Mouse (Mus musculus) heart, embryonic 14.5 days (tissue): ENCODE measurements around the gene Thsd4. TPM values are rescaled to one million over a fixed set of nuclear protein-coding genes. Genes with fewer than 3 reads are reported as not detected.
A peak's percentile ranks its signal among the peaks of the same experiment; 100 is the strongest.

Experiments
- ATAC-seq: fragments of 200-750 bp; cut with Nextera tagmentation; 2 replicates; pipeline ENCODE4 v1.8.0; 2017; ENCODE audit warnings: low read depth, moderate TSS enrichment; ENCODE audit not compliant: insufficient number of reproducible peaks, insufficient read depth, low FRiP score
- H3K27ac ChIP-seq, 2 experiments: fragments of 200-500 bp in 1 of 2; fragments of 300-500 bp in 1 of 2; sonication (generic) in 1 of 2; replicated peaks in 1 of 2; 2 replicates each; pipeline ENCODE4 v1.5.1; 2012 to 2014; ENCODE audit warnings: low read depth in 2 of 2, low read length in 2 of 2, control low read depth in 1 of 2, mild to moderate bottlenecking in 1 of 2, mixed read lengths in 1 of 2; ENCODE audit not compliant: control insufficient read depth in 1 of 2, insufficient read depth in 1 of 2
- H3K27me3 ChIP-seq: fragments of 300-500 bp; sonication (generic); 2 replicates; pipeline ENCODE4 v1.6.1; 2014; ENCODE audit warnings: mild to moderate bottlenecking, low read length, control low read depth; ENCODE audit not compliant: control insufficient read depth, insufficient read depth
- H3K36me3 ChIP-seq: fragments of 300-500 bp; sonication (generic); 2 replicates; pipeline ENCODE4 v1.6.1; 2014; ENCODE audit warnings: mild to moderate bottlenecking, control low read depth, low read length, mixed read lengths; ENCODE audit not compliant: control insufficient read depth, insufficient read depth
- H3K4me1 ChIP-seq, 2 experiments: fragments of 200-500 bp in 1 of 2; fragments of 300-500 bp in 1 of 2; sonication (generic) in 1 of 2; 2 replicates each; pipeline ENCODE4 v1.6.1; 2012 to 2014; ENCODE audit warnings: low read length in 2 of 2, control low read depth in 1 of 2, mixed read lengths in 1 of 2; ENCODE audit not compliant: control insufficient read depth in 2 of 2, insufficient read depth in 2 of 2
- H3K4me2 ChIP-seq: fragments of 300-500 bp; sonication (generic); 2 replicates; pipeline ENCODE4 v1.6.1; 2014; ENCODE audit warnings: mild to moderate bottlenecking, low read length
- H3K4me3 ChIP-seq, 2 experiments: fragments of 200-500 bp in 1 of 2; fragments of 300-500 bp in 1 of 2; sonication (generic) in 1 of 2; 2 replicates each; pipeline ENCODE4 v1.5.1; 2012 to 2014; ENCODE audit warnings: low read length in 2 of 2, mild to moderate bottlenecking in 2 of 2, control low read depth in 1 of 2, low read depth in 1 of 2, moderate library complexity in 1 of 2; ENCODE audit not compliant: control insufficient read depth in 1 of 2, insufficient read depth in 1 of 2
- H3K9ac ChIP-seq: fragments of 300-500 bp; sonication (generic); 2 replicates; pipeline ENCODE4 v1.6.1; 2014; ENCODE audit warnings: mild to moderate bottlenecking, low read length
- H3K9me3 ChIP-seq: fragments of 300-500 bp; sonication (generic); 2 replicates; pipeline ENCODE4 v1.6.1; 2016; ENCODE audit warnings: low read length, control low read depth; ENCODE audit not compliant: control insufficient read depth
- WGBS: fragments of 180-500 bp; shearing (Covaris S2); extraction: QIAGEN DNeasy Blood & Tissue Kit; methylation state at CpG from one replicate; pipeline ENCODE4 v1.1.7; 2014; 5-methylcytosine and 5-hydroxymethylcytosine counted together
- polyA plus RNA-seq: library from polyadenylated mRNA; unstranded; fragments of >200 nt; fragmentation: Nextera tagmentation; extraction: Ambion mirVana; gene quantifications from 2 replicates; pipeline ENCODE4 v1.2.1, GENCODE M21; 2014

The Thsd4 gene
- polyA plus RNA-seq, 1 experiment from 2014 or later: 9.5 TPM

DNA sequence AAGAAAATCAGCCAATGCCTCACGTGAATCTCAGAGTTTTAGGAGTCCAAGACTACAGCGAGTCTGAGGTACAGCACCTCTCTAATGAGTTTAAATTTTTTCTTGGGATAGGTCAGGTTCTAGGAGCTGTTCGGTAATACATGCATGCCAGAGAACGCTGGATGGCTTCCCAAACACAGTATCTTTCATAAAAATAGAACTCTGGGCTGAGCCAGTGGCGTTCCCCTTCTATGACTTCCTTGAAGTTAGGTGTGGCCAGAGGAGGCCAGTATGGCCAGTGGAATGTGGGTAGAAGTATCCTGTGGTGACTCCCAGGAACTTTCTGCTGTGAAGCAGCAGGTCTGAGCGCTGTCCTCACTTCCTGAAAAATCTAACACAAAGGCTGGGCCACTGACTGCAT, 186.4 kb downstream of the Thsd4 start:
- no peak overlapping the region for H3K4me3 ChIP-seq
- no peaks in the 10 kb centered on the region for H3K9me3 ChIP-seq
- no peak overlapping the region for H3K9ac ChIP-seq
- no peaks in the 10 kb centered on the region for H3K27me3 ChIP-seq
- no peak overlapping the region for H3K4me2 ChIP-seq
- WGBS: 60% methylated on average over 6 of the region's 6 CpGs
- ATAC-seq: no peak
- H3K27ac ChIP-seq: no peak overlapping the region
- H3K4me1 ChIP-seq: peaks cover 0 to 3% of the 10 kb centered on the region in 2 experiments; a peak in 1 of 4 replicates
- H3K36me3 ChIP-seq: no peaks in the 10 kb centered on the region

DNA sequence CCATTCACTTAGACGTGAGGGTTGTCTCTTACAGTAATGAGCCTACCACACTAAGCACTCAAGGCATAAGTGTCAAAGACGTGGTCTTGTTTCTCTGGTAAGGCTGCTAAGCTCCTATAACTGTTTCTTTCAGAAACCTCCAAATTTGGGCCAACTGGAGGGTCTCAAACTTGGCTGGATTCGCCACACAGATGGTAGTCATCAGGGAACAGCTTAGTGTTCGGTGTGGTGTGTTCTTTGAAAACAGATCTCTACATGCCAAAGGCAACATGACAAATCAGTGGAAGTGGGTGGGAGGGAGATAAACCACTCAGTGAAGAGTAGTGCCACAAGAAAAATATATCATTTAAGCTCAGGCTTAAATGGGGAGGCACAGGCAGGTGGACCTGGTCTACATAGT, 191.9 kb downstream of the Thsd4 start:
- Histone ChIP-seq H3K9me3 (no peaks in the 10 kb centered on the region), H3K27ac (no peak overlapping the region), H3K4me3 (no peak overlapping the region), H3K4me1 (peaks cover 3 to 6% of the 10 kb centered on the region in 2 experiments; a peak in 2 of 4 replicates), H3K4me2 (no peak overlapping the region), H3K36me3 (no peaks in the 10 kb centered on the region), H3K27me3 (no peaks in the 10 kb centered on the region), H3K9ac (no peak overlapping the region)
- no peak for ATAC-seq
- 72% methylated on average over 4 of the region's 4 CpGs for WGBS

DNA sequence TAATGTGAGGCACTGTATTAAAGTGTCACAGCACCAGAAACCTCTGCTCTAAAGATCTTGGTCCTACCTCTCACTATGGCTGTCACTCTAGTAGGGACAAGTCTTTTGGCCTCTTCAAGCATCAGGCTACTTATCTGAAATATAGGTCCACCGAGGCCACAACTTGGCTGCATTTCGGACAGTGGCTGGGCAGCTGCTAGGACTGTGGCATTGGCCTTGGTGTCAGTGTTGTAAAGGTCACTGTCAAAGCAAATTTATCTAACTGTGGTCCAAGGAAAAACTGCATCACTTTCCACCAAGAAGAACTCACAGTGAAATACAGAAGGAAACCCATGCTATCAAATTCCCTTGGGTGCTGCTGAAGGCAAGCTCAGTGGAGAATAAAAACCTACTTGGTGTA, 197.1 kb downstream of the Thsd4 start:
- WGBS: 76% methylated on average over 2 of the region's 2 CpGs
- Histone ChIP-seq H3K27me3 (no peaks in the 10 kb centered on the region), H3K4me1 (peaks cover 9 to 15% of the 10 kb centered on the region in 2 experiments; a peak in 3 of 4 replicates), H3K9me3 (no peaks in the 10 kb centered on the region), H3K4me3 (no peak overlapping the region), H3K9ac (no peak overlapping the region), H3K4me2 (no peak overlapping the region), H3K36me3 (no peaks in the 10 kb centered on the region), H3K27ac (no peak overlapping the region)
- ATAC-seq: no peak

DNA sequence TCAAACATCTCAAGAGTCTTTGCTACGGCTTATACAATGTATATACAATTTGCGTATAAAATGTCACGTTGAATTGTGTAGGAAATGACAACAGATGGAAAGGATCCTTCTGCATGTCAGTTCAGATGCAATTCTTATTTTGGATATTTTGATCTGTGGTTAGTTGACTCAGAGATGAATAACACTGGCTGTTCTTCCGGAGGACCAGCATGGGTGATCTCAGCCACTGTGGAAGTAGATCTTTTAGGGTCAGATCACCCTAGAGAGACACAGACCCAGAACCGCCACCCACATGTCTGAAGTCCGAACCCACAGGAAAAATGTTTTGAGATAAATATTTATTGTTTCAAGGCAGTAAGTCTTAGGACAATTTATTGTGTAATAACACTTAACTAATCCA, 198.4 kb downstream of the Thsd4 start:
- H3K9me3 ChIP-seq: no peaks in the 10 kb centered on the region
- H3K36me3 ChIP-seq: no peaks in the 10 kb centered on the region
- H3K9ac ChIP-seq: no peak overlapping the region
- no peak overlapping the region for H3K4me2 ChIP-seq
- WGBS: 90% methylated on average over 6 of the region's 6 CpGs
- H3K27me3 ChIP-seq: no peaks in the 10 kb centered on the region
- H3K27ac ChIP-seq: no peak overlapping the region
- no peak overlapping the region for H3K4me3 ChIP-seq
- peaks cover 9 to 15% of the 10 kb centered on the region in 2 experiments; a peak in 3 of 4 replicates for H3K4me1 ChIP-seq
- ATAC-seq: no peak

DNA sequence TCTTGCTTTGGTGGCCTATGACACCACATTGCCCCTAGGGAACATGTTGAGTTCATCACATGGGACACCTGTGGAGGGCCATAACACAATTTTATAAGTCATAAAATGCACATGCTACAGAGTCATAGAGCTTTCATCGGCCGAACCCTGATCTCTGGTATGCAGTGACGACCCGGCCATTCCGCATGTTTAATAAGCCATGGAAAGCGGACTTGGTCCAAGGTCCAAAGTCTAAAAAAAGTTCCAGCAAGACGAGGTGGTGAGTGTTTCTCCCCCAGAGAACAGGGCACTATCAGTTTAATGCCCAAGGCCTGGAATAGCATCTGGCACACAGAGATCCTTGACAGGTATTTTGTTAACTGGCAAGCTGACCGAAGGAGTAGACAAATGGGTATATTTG, 204.6 kb downstream of the Thsd4 start:
- H3K27me3 ChIP-seq: no peaks in the 10 kb centered on the region
- no peak overlapping the region for H3K4me2 ChIP-seq
- 63% methylated on average over 8 of the region's 8 CpGs for WGBS
- no peaks in the 10 kb centered on the region for H3K36me3 ChIP-seq
- no peak for ATAC-seq
- H3K27ac ChIP-seq: peak overlapping the region; percentile 8 to 39; a peak in 1 of 4 replicates
- no peak overlapping the region for H3K9ac ChIP-seq
- H3K4me3 ChIP-seq: no peak overlapping the region
- H3K4me1 ChIP-seq: peaks cover 8 to 15% of the 10 kb centered on the region in 2 experiments
- no peaks in the 10 kb centered on the region for H3K9me3 ChIP-seq

DNA sequence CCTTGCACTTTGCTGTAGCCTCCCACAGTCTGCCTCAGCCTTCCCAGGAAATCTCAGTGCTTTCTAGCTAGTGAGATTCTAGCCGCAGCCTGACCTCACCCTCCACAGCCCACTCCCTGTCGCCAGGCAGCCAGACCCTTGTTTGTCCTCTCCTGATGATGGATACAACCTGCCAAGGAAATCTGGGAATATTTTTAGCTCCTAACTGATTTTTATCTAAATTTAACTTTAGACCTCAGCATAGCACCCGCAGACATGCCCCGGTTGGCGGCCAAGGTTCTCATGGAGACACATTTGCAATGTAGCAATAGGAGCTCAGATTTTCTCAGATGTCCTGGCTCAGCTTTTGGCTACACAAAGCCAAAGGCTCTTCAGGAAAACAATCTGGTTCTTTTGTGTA, 205.3 kb downstream of the Thsd4 start:
- Histone ChIP-seq H3K27ac (peak overlapping the region; percentile 8 to 39; a peak in 3 of 4 replicates), H3K9ac (no peak overlapping the region), H3K4me1 (peaks cover 8 to 15% of the 10 kb centered on the region in 2 experiments), H3K4me3 (no peak overlapping the region), H3K36me3 (no peaks in the 10 kb centered on the region), H3K4me2 (no peak overlapping the region), H3K27me3 (no peaks in the 10 kb centered on the region), H3K9me3 (no peaks in the 10 kb centered on the region)
- WGBS: 27% methylated on average over 5 of the region's 5 CpGs
- ATAC-seq: no peak; the same call in 1 of the 2 replicates

DNA sequence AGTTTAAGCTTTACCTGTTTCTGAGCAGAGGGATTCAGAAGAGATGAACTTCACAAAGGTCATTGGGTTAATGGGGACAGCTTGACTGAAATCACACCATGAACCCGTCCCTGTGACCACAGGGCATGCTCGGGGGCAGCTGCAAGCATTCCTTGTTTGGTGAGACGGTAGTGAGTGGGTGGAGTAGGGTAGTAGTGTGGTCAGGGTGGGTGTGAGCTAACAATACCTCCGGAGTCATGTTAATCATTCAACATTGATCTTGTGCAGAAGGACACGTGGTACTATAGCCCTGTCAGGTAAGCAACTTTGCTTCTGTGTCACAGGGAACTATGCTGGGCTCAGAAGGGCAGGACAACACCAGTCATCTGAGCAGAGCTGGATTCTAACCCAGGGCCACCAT, 206.3 kb downstream of the Thsd4 start:
- Histone ChIP-seq H3K36me3 (no peaks in the 10 kb centered on the region), H3K4me2 (no peak overlapping the region), H3K27me3 (no peaks in the 10 kb centered on the region), H3K27ac (no peak overlapping the region), H3K9me3 (no peaks in the 10 kb centered on the region), H3K4me3 (no peak overlapping the region), H3K4me1 (peaks cover 8 to 15% of the 10 kb centered on the region in 2 experiments), H3K9ac (no peak overlapping the region)
- no peak for ATAC-seq
- 80% methylated on average over 5 of the region's 5 CpGs for WGBS

DNA sequence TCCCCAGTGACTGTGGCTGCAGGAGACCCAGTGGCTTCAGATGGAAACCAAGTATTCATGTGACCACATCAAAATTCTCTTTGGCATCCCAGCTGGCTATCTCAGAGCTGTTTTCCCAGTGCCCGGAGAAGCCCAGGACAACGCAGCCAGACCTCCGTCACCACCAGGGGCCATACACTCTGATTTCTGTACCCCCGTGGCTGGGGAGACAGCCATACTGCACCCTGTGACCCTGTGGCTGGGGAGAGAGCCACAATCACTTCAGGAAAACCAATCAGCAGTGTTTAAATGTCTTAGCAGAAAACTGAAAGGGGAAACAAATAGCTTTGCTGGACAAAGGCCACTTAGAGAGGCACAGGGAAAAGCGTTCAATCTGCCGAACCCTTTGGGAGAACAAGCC, 208.2 kb downstream of the Thsd4 start:
- no peak overlapping the region for H3K9ac ChIP-seq
- peaks cover 11 to 15% of the 10 kb centered on the region in 2 experiments for H3K4me1 ChIP-seq
- no peak overlapping the region for H3K4me3 ChIP-seq
- WGBS: 77% methylated on average over 6 of the region's 6 CpGs
- no peak overlapping the region for H3K27ac ChIP-seq
- H3K27me3 ChIP-seq: no peaks in the 10 kb centered on the region
- no peak for ATAC-seq
- no peaks in the 10 kb centered on the region for H3K36me3 ChIP-seq
- no peak overlapping the region for H3K4me2 ChIP-seq
- no peaks in the 10 kb centered on the region for H3K9me3 ChIP-seq
